Mouse (Mus musculus): Measurements from ENCODE around the gene Snx27.

DNA sequence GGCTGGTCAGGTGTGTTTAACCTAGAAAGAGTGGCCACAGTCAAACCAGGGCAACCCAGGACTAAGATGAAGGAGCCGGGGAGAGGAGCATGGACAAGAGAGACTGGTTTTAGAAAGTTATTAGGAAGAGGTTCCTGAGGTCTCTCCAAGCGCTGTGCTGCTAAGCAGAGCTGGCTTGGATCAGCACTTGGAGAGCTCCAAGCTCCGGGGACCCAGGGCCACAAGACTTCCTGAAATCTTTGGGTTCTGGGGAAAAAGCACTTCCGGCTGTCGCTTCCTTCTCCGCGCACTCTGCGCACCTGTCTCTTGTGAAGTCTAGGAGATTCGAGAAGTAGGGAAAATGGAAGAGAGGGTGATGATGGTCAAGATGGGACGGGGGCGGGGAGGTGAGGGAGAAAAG lies 103.0 kb downstream of the Snx27 start:
- no peak for TF ChIP-seq HCFC1 (IDR thresholded peaks at IDR 0.05; ENCODE audit: borderline replicate concordance, insufficient read depth, low read length)
- no peak for TF ChIP-seq CHD2 (IDR thresholded peaks at IDR 0.05; ENCODE audit: low read depth, low read length)

Data from ES-E14 (cell line).